Mouse (Mus musculus) activated CD4-positive, CD25-positive, alpha-beta regulatory T cell, adult 4 months (primary cell): ENCODE measurements around the gene Rps6ka5. TPM values are rescaled to one million over a fixed set of nuclear protein-coding genes. Genes with fewer than 3 reads are reported as not detected.
A peak's percentile ranks its signal among the peaks of the same experiment; 100 is the strongest.

Experiments
- ATAC-seq: one replicate; pipeline ENCODE4 v1.8.0; 2017
- polyA plus RNA-seq, 2 experiments: library from polyadenylated mRNA; unstranded; fragments of 100-300 nt; shearing (Covaris generic); gene quantifications; one replicate each; pipeline ENCODE4 v1.2.1; 2017

The Rps6ka5 gene
- polyA plus RNA-seq, 2 experiments from 2014 or later: 3.7 to 7.2 TPM

- ATAC-seq: peak; percentile 96
Measured at GRCm38 (mm10) chr12:100724606-100725457, 2.0 kb downstream of the Rps6ka5 start.

- no peak for ATAC-seq
Measured at GRCm38 (mm10) chr12:100724182-100724581, 2.6 kb downstream of the Rps6ka5 start.

GRCm38 (mm10) chr12:100720801-100721200 is 6.0 kb downstream of the Rps6ka5 start:
- no peak for ATAC-seq

- no peak for ATAC-seq
Measured at GRCm38 (mm10) chr12:100717446-100717845, 9.3 kb downstream of the Rps6ka5 start.

GRCm38 (mm10) chr12:100716969-100717368 is 9.8 kb downstream of the Rps6ka5 start:
- ATAC-seq: no peak

GRCm38 (mm10) chr12:100711819-100712218 is 15.0 kb downstream of the Rps6ka5 start:
- ATAC-seq: peak; percentile 48

- ATAC-seq: peak; percentile 65
Measured at GRCm38 (mm10) chr12:100711116-100711691, 15.6 kb downstream of the Rps6ka5 start.

- no peak for ATAC-seq
Measured at GRCm38 (mm10) chr12:100710432-100710831, 16.4 kb downstream of the Rps6ka5 start.

- no peak for ATAC-seq
Measured at GRCm38 (mm10) chr12:100707312-100707711, 19.5 kb downstream of the Rps6ka5 start.

- ATAC-seq: no peak
Measured at GRCm38 (mm10) chr12:100705057-100705722, 21.6 kb downstream of the Rps6ka5 start.

GRCm38 (mm10) chr12:100698019-100698418 is 28.8 kb downstream of the Rps6ka5 start:
- ATAC-seq: no peak

- no peak for ATAC-seq
Measured at GRCm38 (mm10) chr12:100696621-100697020, 30.2 kb downstream of the Rps6ka5 start.

GRCm38 (mm10) chr12:100695252-100695651 is 31.5 kb downstream of the Rps6ka5 start:
- ATAC-seq: no peak

- ATAC-seq: no peak
Measured at GRCm38 (mm10) chr12:100692208-100692607, 34.6 kb downstream of the Rps6ka5 start.

- ATAC-seq: no peak
Measured at GRCm38 (mm10) chr12:100690444-100690843, 36.3 kb downstream of the Rps6ka5 start.

- no peak for ATAC-seq
Measured at GRCm38 (mm10) chr12:100688177-100688576, 38.6 kb downstream of the Rps6ka5 start.

GRCm38 (mm10) chr12:100687001-100687400 is 39.8 kb downstream of the Rps6ka5 start:
- ATAC-seq: no peak

- ATAC-seq: peak; percentile 57
Measured at GRCm38 (mm10) chr12:100681752-100682151, 45.0 kb downstream of the Rps6ka5 start.

- ATAC-seq: no peak
Measured at GRCm38 (mm10) chr12:100681241-100681640, 45.5 kb downstream of the Rps6ka5 start.

- ATAC-seq: no peak
Measured at GRCm38 (mm10) chr12:100680676-100681075, 46.1 kb downstream of the Rps6ka5 start.

GRCm38 (mm10) chr12:100670647-100671199 is 56.1 kb downstream of the Rps6ka5 start:
- no peak for ATAC-seq

- ATAC-seq: no peak
Measured at GRCm38 (mm10) chr12:100665294-100665693, 61.5 kb downstream of the Rps6ka5 start.

GRCm38 (mm10) chr12:100660076-100660475 is 66.7 kb downstream of the Rps6ka5 start:
- ATAC-seq: no peak
